In genomic region chr16:4877195-4877594, GRCm38 (mm10) we compare ENCODE assay signal across 10 mouse cellular contexts. TPM values are rescaled to one million over a fixed set of nuclear protein-coding genes. Genes with fewer than 3 reads are reported as not detected.
A peak's percentile ranks its signal among the peaks of the same experiment; 100 is the strongest.
DNase-seq lines count a peak whose midpoint lies in the region; ATAC-seq and TF ChIP-seq lines count a peak whose summit lies in the region.
"Had no signal": no experiment of that assay in that cellular context is flagged by ENCODE, and none has a peak within 500 bp of the region (broad histone marks: within the 10 kb centered on the region; RNA-seq: fewer than 3 reads in every experiment).

No protein-coding gene starts in this region.

- peaks cover 47% of the 10 kb centered on the region for H3K4me1 ChIP-seq in kidney, embryonic 15.5 days
- H3K4me1 ChIP-seq in embryonic facial prominence, embryonic 10.5 days = peaks cover 33% of the 10 kb centered on the region
- H3K4me1 ChIP-seq in hindbrain, embryonic 13.5 days (replicated peaks) = peaks cover 50% of the 10 kb centered on the region
- peaks cover 47% of the 10 kb centered on the region for H3K4me1 ChIP-seq in liver, postnatal 0 days (ENCODE audit: insufficient read depth)

- no peak for ATAC-seq in kidney, embryonic 15.5 days (replicated peaks; ENCODE audit: low FRiP score)
- no peak for ATAC-seq in hindbrain, embryonic 13.5 days (ENCODE audit: low FRiP score)
- ATAC-seq in liver, postnatal 0 days = no peak
- no peak for ATAC-seq in monocyte, adult 5-6 weeks (replicated peaks; ENCODE audit: insufficient number of reproducible peaks, low FRiP score, low TSS enrichment, poor library complexity, severe bottlenecking)
- ATAC-seq: Patski had no signal

- no peak for DNase-seq in kidney, postnatal 14 days
- no peak for DNase-seq in embryonic facial prominence, embryonic 10.5 days (ENCODE audit: low spot score)
- DNase-seq in liver, postnatal 0 days = peak; percentile 25
- DNase-seq in cerebellum, adult 11 months = no peak
- no peak for DNase-seq in frontal cortex, adult 2 months (ENCODE audit: extremely low spot score in 1 of 2, low spot score in 1 of 2)

- peaks cover 43% of the 10 kb centered on the region for H3K36me3 ChIP-seq in kidney, embryonic 15.5 days
- H3K36me3 ChIP-seq in embryonic facial prominence, embryonic 10.5 days (replicated peaks) = peaks cover 46% of the 10 kb centered on the region
- H3K36me3 ChIP-seq in hindbrain, embryonic 13.5 days = peaks cover 32% of the 10 kb centered on the region
- H3K36me3 ChIP-seq in liver, postnatal 0 days (replicated peaks; ENCODE audit: insufficient read depth, low read length) = peaks cover 28% of the 10 kb centered on the region

- H3K4me3 ChIP-seq in kidney, embryonic 15.5 days (replicated peaks) = peak overlapping the region; percentile 94; the same call in 1 of the 2 replicates
- peak overlapping the region; percentile 95; the same call in 1 of the 2 replicates for H3K4me3 ChIP-seq in embryonic facial prominence, embryonic 10.5 days
- H3K4me3 ChIP-seq in hindbrain, embryonic 13.5 days = 0 out of 2 replicates have a peak overlapping the region, but pooled peaks have one; percentile 67
- peak overlapping the region; percentile 87; the same call in 1 of the 2 replicates for H3K4me3 ChIP-seq in liver, postnatal 0 days (ENCODE audit: low read depth, low read length)

- no peaks in the 10 kb centered on the region for H3K9me3 ChIP-seq in kidney, embryonic 15.5 days (replicated peaks)
- no peaks in the 10 kb centered on the region for H3K9me3 ChIP-seq in embryonic facial prominence, embryonic 10.5 days
- H3K9me3 ChIP-seq in hindbrain, embryonic 13.5 days = no peaks in the 10 kb centered on the region
- H3K9me3 ChIP-seq in liver, postnatal 0 days (ENCODE audit: low read length) = no peaks in the 10 kb centered on the region

- 77% methylated on average over 4 of the region's 4 CpGs for WGBS in kidney, embryonic 15.5 days
- 87% methylated on average over 4 of the region's 4 CpGs for WGBS in embryonic facial prominence, embryonic 10.5 days
- WGBS in hindbrain, embryonic 13.5 days = 93% methylated on average over 4 of the region's 4 CpGs
- 44% methylated on average over 4 of the region's 4 CpGs for WGBS in liver, postnatal 0 days (ENCODE audit: insufficient replicate concordance)

- H3K4me2 ChIP-seq in kidney, embryonic 15.5 days = peak overlapping the region; percentile 83
- H3K4me2 ChIP-seq in hindbrain, embryonic 13.5 days = peak overlapping the region; percentile 89
- H3K4me2 ChIP-seq in liver, postnatal 0 days (ENCODE audit: low read depth, low read length) = peak overlapping the region; percentile 86

- no peak for TF ChIP-seq EP300 in liver, postnatal 0 days (IDR thresholded peaks at IDR 0.05; ENCODE audit: low read depth)

- no peaks in the 10 kb centered on the region for H3K27me3 ChIP-seq in kidney, embryonic 15.5 days
- H3K27me3 ChIP-seq in embryonic facial prominence, embryonic 10.5 days (replicated peaks; ENCODE audit: low read depth, poor library complexity, severe bottlenecking) = no peaks in the 10 kb centered on the region
- H3K27me3 ChIP-seq in hindbrain, embryonic 13.5 days = no peaks in the 10 kb centered on the region
- no peaks in the 10 kb centered on the region for H3K27me3 ChIP-seq in liver, postnatal 0 days (ENCODE audit: insufficient read depth, low read length)
- H3K27me3 ChIP-seq: Patski had no signal

- H3K27ac ChIP-seq in kidney, embryonic 15.5 days = peak overlapping the region; percentile 100
- H3K27ac ChIP-seq in embryonic facial prominence, embryonic 10.5 days (replicated peaks) = peak overlapping the region; percentile 48; the same call in 1 of the 2 replicates
- H3K27ac ChIP-seq in hindbrain, embryonic 13.5 days = no peak overlapping the region; the same call in 1 of the 2 replicates
- peak overlapping the region; percentile 97 for H3K27ac ChIP-seq in liver, postnatal 0 days (ENCODE audit: low read depth)

- TF ChIP-seq CTCF in liver, postnatal 0 days (IDR thresholded peaks at IDR 0.05; ENCODE audit: low read depth) = no peak

- H3K9ac ChIP-seq in kidney, embryonic 15.5 days = no peak overlapping the region
- peak overlapping the region; percentile 88 for H3K9ac ChIP-seq in hindbrain, embryonic 13.5 days
- H3K9ac ChIP-seq in liver, postnatal 0 days (replicated peaks) = no peak overlapping the region

RNA-seq across cellular contexts. Expression of gene Ubald1, which starts 2.9 kb away (rescaled TPM):
- polyA plus RNA-seq in kidney, embryonic 15.5 days (2015; fragmentation: Nextera tagmentation; extraction: Ambion mirVana) = 37.4 and 39.7 TPM in 2 replicates
- polyA plus RNA-seq in embryonic facial prominence, embryonic 10.5 days (2016; fragmentation: Nextera tagmentation; extraction: Ambion mirVana) = 44.0 and 46.2 TPM in 2 replicates
- 53.7 and 54.1 TPM in 2 replicates for polyA plus RNA-seq in hindbrain, embryonic 13.5 days (2015; fragmentation: Nextera tagmentation; extraction: Ambion mirVana)
- 15.6 and 16.7 TPM in 2 replicates for polyA plus RNA-seq in liver, postnatal 0 days (2015; fragmentation: Nextera tagmentation; extraction: Ambion mirVana)
- total RNA-seq in monocyte, adult 5-6 weeks (2017) = 11.3 to 32.6 TPM (median 13.8 TPM) in 3 replicates
- 51.3 and 66.1 TPM in 2 replicates for polyA plus RNA-seq in frontal cortex, adult 2 months (2012; rRNA removed)

RNA-seq across cellular contexts. Expression of gene Mgrn1, which starts 8.9 kb away (rescaled TPM):
- polyA plus RNA-seq in kidney, embryonic 15.5 days (2015; fragmentation: Nextera tagmentation; extraction: Ambion mirVana) = 88.2 and 98.1 TPM in 2 replicates
- polyA plus RNA-seq in embryonic facial prominence, embryonic 10.5 days (2016; fragmentation: Nextera tagmentation; extraction: Ambion mirVana) = 64.9 and 72.0 TPM in 2 replicates
- polyA plus RNA-seq in hindbrain, embryonic 13.5 days (2015; fragmentation: Nextera tagmentation; extraction: Ambion mirVana) = 107 and 115 TPM in 2 replicates
- 34.8 and 36.7 TPM in 2 replicates for polyA plus RNA-seq in liver, postnatal 0 days (2015; fragmentation: Nextera tagmentation; extraction: Ambion mirVana)
- total RNA-seq in monocyte, adult 5-6 weeks (2017) = 29.3 to 42.2 TPM (median 41.6 TPM) in 3 replicates
- 216 and 221 TPM in 2 replicates for polyA plus RNA-seq in frontal cortex, adult 2 months (2012; rRNA removed)

RNA-seq across cellular contexts. Expression of gene 4930562C15Rik, which starts 42.0 kb away (rescaled TPM):
- polyA plus RNA-seq in kidney, embryonic 15.5 days (2015; fragmentation: Nextera tagmentation; extraction: Ambion mirVana) = 0.19 and 0.83 TPM in 2 replicates
- 0.25 and 0.66 TPM in 2 replicates for polyA plus RNA-seq in embryonic facial prominence, embryonic 10.5 days (2016; fragmentation: Nextera tagmentation; extraction: Ambion mirVana)
- polyA plus RNA-seq in hindbrain, embryonic 13.5 days (2015; fragmentation: Nextera tagmentation; extraction: Ambion mirVana) = 0.65 TPM in 2 replicates
- 0.09 TPM in 1 of 2 replicates, not detected in the other for polyA plus RNA-seq in liver, postnatal 0 days (2015; fragmentation: Nextera tagmentation; extraction: Ambion mirVana)
- 1.3 TPM in 1 of 3 replicates, not detected in the others for total RNA-seq in monocyte, adult 5-6 weeks (2017)
- polyA plus RNA-seq in frontal cortex, adult 2 months (2012; rRNA removed) = 0.08 TPM in 1 of 2 replicates, not detected in the other
- polyA plus RNA-seq: large intestine, adult 2 months had no signal
